Mouse (Mus musculus) thymus, adult 2 months (tissue): ENCODE results near the gene Gm45021. TPM values are rescaled to one million over a fixed set of nuclear protein-coding genes. Genes with fewer than 3 reads are reported as not detected.

Source experiments
- DNase-seq: peaks from one replicate; pipeline ENCODE4 v3.0.0; 2021
- H3K27ac ChIP-seq: fragments of 200-500 bp; 2 replicates; pipeline ENCODE4 v1.5.1; 2012; ENCODE audit warnings: low read length, control low read depth; ENCODE audit not compliant: control insufficient read depth, insufficient read depth
- H3K27me3 ChIP-seq: fragments of 200-500 bp; 2 replicates; pipeline ENCODE4 v1.6.1; 2012; ENCODE audit warnings: mild to moderate bottlenecking, low read length, moderate library complexity, mixed read lengths; ENCODE audit not compliant: control insufficient read depth, insufficient read depth
- H3K36me3 ChIP-seq: fragments of 200-500 bp; 2 replicates; pipeline ENCODE4 v1.6.1; 2012; ENCODE audit warnings: mild to moderate bottlenecking, low read length, moderate library complexity; ENCODE audit not compliant: control insufficient read depth, insufficient read depth
- H3K4me1 ChIP-seq: fragments of 200-500 bp; replicated peaks from 2 replicates; pipeline ENCODE4 v1.6.1; 2012; ENCODE audit warnings: low read length; ENCODE audit not compliant: control insufficient read depth, insufficient read depth
- H3K4me3 ChIP-seq: fragments of 200-500 bp; 2 replicates; pipeline ENCODE4 v1.5.1; 2012; ENCODE audit warnings: mild to moderate bottlenecking, low read length, control low read depth, moderate library complexity; ENCODE audit not compliant: control insufficient read depth, insufficient read depth
- CTCF ChIP-seq: fragments of 200-500 bp; IDR thresholded peaks from 2 replicates; pipeline ENCODE4 v1.5.1; 2012; ENCODE audit warnings: mild to moderate bottlenecking, control low read depth, low read length, moderate library complexity, borderline replicate concordance; ENCODE audit not compliant: control insufficient read depth, poor library complexity, insufficient read depth; ENCODE audit errors: extremely low read depth
- POLR2A ChIP-seq: fragments of 200-500 bp; IDR thresholded peaks from 2 replicates; pipeline ENCODE4 v1.6.1; 2012; ENCODE audit warnings: mild to moderate bottlenecking, low read length, control low read depth, moderate library complexity; ENCODE audit not compliant: control insufficient read depth, poor library complexity, insufficient read depth; ENCODE audit errors: extremely low read depth
- WGBS: fragments of 180-500 bp; shearing (Covaris S2); methylation state at CpG from one replicate; pipeline ENCODE4 v1.1.7; 2018; 5-methylcytosine and 5-hydroxymethylcytosine counted together
- polyA plus RNA-seq: library from polyadenylated mRNA; depleted of rRNA; stranded (reverse); fragments of >200 nt; gene quantifications from 2 replicates; pipeline ENCODE4 v1.2.3, GENCODE M21; 2012

Gm45021 gene
- polyA plus RNA-seq, 1 experiment, result not detected

GRCm38 (mm10) chr6:48627511-48627924 lies 38.1 kb downstream of the Gm45021 start:
- TF ChIP-seq CTCF (no peak), POLR2A (no peak)
- no peak for DNase-seq
- Histone ChIP-seq H3K27me3 (no peaks in the 10 kb centered on the region), H3K36me3 (no peaks in the 10 kb centered on the region), H3K4me1 (peaks cover 22% of the 10 kb centered on the region), H3K27ac (no peak overlapping the region), H3K4me3 (no peak overlapping the region)
- 19% methylated on average over 7 of the region's 7 CpGs for whole genome bisulfite sequencing

GRCm38 (mm10) chr6:48628377-48628776 lies 39.0 kb downstream of the Gm45021 start:
- no peak overlapping the region for H3K4me3 ChIP-seq
- WGBS, result 72% methylated on average over 3 of the region's 3 CpGs

DNA sequence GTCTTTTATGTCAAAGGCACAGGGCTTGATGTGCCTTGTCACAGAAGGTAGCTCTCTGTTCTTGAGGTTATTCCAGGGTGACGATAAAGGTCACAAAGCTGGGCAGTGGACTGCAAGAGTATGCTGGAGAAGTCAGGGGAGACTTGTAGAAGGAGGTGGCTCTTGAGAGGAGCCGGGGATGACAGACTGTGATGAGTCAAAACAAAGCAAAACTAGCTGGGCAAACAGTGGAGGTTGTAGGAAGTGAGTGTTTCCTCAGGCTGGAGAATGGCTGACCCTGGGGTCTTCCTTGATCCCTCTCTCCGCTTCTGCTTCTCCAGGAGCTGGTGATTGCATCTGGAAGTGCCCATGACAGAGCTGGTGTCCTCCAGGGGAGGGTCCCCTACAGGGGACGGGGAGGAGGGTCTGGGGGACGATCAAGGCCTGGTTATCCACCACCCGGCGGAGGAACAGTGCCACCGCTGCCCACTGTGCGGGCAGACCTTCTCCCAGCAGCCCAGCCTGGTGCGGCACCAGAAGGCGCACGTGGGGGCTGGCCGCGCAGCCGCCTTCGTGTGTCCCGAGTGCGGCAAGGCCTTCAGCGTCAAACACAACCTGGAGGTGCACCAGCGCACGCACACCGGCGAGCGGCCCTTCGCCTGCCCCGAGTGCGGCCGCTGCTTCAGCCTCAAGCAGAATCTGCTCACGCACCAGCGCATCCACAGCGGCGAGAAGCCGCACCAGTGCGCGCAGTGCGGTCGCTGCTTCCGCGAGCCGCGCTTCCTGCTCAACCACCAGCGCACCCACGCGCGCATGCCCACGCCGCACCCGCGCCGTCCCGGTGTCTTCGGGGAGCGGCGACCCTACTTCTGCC lies 39.6 kb downstream of the Gm45021 start:
- Histone ChIP-seq H3K4me1 (peaks cover 22% of the 10 kb centered on the region), H3K27me3 (no peaks in the 10 kb centered on the region), H3K36me3 (no peaks in the 10 kb centered on the region), H3K27ac (no peak overlapping the region), H3K4me3 (peak overlapping the region; percentile 42)
- 14% methylated on average over 54 of the region's 54 CpGs for WGBS
- TF ChIP-seq CTCF (0 out of 2 replicates have a peak, but pooled peaks have one; percentile 26), POLR2A (no peak)
- DNase-seq, result peak; percentile 32

More at GRCm38 (mm10) chr6:48628377-48628776, 39.0 kb downstream of the Gm45021 start:
- peaks cover 22% of the 10 kb centered on the region for H3K4me1 ChIP-seq
- H3K27ac ChIP-seq, result no peak overlapping the region
- no peaks in the 10 kb centered on the region for H3K27me3 ChIP-seq
- DNase-seq, result no peak
- TF ChIP-seq POLR2A (no peak), CTCF (no peak)
- H3K36me3 ChIP-seq, result no peaks in the 10 kb centered on the region

- TF ChIP-seq CTCF (no peak), POLR2A (no peak)
- Histone ChIP-seq H3K27me3 (no peaks in the 10 kb centered on the region), H3K27ac (no peak overlapping the region), H3K36me3 (no peaks in the 10 kb centered on the region), H3K4me1 (peaks cover 22% of the 10 kb centered on the region), H3K4me3 (peak overlapping the region; percentile 42)
- no peak for DNase-seq
- 19% methylated on average over 13 of the region's 13 CpGs for WGBS
Measured at GRCm38 (mm10) chr6:48629661-48630034, 40.2 kb downstream of the Gm45021 start.

DNA sequence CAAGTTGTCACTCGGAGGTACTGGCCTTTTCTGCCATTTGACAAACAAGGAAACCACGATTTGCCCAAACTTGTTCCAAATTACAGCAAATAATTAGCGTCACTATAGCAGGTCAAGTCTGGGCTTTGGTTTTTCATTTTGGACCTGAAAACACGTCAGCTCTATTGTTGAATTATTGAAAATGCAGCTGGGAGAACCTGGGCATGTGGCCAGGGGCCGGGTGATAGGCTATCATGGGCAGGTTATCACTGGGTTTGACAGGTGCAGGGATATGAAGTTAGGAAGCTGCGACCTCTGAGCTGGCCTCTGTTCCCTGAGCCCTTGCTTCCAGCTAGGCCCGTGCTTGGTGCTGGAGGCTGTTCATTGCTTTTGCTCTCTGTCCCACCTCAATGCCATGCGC lies 41.4 kb downstream of the Gm45021 start:
- 95% methylated on average over 8 of the region's 8 CpGs for WGBS

GRCm38 (mm10) chr6:48635105-48635504 lies 45.7 kb downstream of the Gm45021 start:
- WGBS, result 96% methylated on average over 2 of the region's 2 CpGs
- DNase-seq, result no peak
- Histone ChIP-seq H3K36me3 (no peaks in the 10 kb centered on the region), H3K27me3 (no peaks in the 10 kb centered on the region), H3K4me1 (no peaks in the 10 kb centered on the region), H3K27ac (no peak overlapping the region), H3K4me3 (no peak overlapping the region)
- TF ChIP-seq CTCF (no peak), POLR2A (no peak)

More for the DNA sequence above, 41.4 kb downstream of the Gm45021 start:
- DNase-seq, result no peak
- no peak overlapping the region for H3K4me3 ChIP-seq
- H3K27me3 ChIP-seq, result no peaks in the 10 kb centered on the region
- H3K36me3 ChIP-seq, result no peaks in the 10 kb centered on the region
- peaks cover 22% of the 10 kb centered on the region for H3K4me1 ChIP-seq
- no peak overlapping the region for H3K27ac ChIP-seq
- no peak for TF ChIP-seq POLR2A

- Histone ChIP-seq H3K27me3 (no peaks in the 10 kb centered on the region), H3K27ac (no peak overlapping the region), H3K4me3 (no peak overlapping the region), H3K4me1 (no peaks in the 10 kb centered on the region), H3K36me3 (no peaks in the 10 kb centered on the region)
- 93% methylated on average over 6 of the region's 6 CpGs for WGBS
- no peak for DNase-seq
- TF ChIP-seq POLR2A, result no peak
- no peak for TF ChIP-seq CTCF
Measured at GRCm38 (mm10) chr6:48636515-48636914, 47.1 kb downstream of the Gm45021 start.
